Mouse (Mus musculus): ENCODE measurements at regions not wholly inside any gene's neighbourhood (a gene's known extent, or its start where the extent isn't known, plus 50 kb on each side); places are given as distances from the start of the nearest gene placed in this dataset.
A peak's percentile ranks its signal among the peaks of the same experiment; 100 is the strongest.

GRCm38 (mm10) chr14:29784506-29784905 is 62.8 kb upstream of the Cacna2d3 start:
- no peak for DNase-seq

GRCm38 (mm10) chr14:29786431-29786830 is 64.8 kb upstream of the Cacna2d3 start:
- no peak for DNase-seq

GRCm38 (mm10) chr14:29787796-29788195 is 66.1 kb upstream of the Cacna2d3 start:
- DNase-seq, result no peak

- DNase-seq, result no peak
These were observed 66.7 kb upstream of the Cacna2d3 start for GRCm38 (mm10) chr14:29788351-29788750.

- no peak for DNase-seq
These were observed 73.7 kb upstream of the Cacna2d3 start for GRCm38 (mm10) chr14:29795325-29795724.

GRCm38 (mm10) chr14:29796396-29796795 is 74.7 kb upstream of the Cacna2d3 start:
- DNase-seq, result no peak

- no peak for DNase-seq
These were observed 78.2 kb upstream of the Cacna2d3 start for GRCm38 (mm10) chr14:29799852-29800251.

- no peak for DNase-seq
These were observed 83.6 kb upstream of the Cacna2d3 start for GRCm38 (mm10) chr14:29805234-29805633.

- no peak for DNase-seq
These were observed 86.2 kb upstream of the Cacna2d3 start for GRCm38 (mm10) chr14:29807881-29808280.

- peak; percentile 50 to 53 for DNase-seq
These were observed 93.0 kb upstream of the Cacna2d3 start for GRCm38 (mm10) chr14:29814626-29815025.

- DNase-seq, result no peak
These were observed 95.9 kb upstream of the Cacna2d3 start for GRCm38 (mm10) chr14:29817548-29817947.

- DNase-seq, result no peak
These were observed 96.6 kb upstream of the Cacna2d3 start for GRCm38 (mm10) chr14:29818251-29818650.

GRCm38 (mm10) chr14:29818751-29819150 is 97.1 kb upstream of the Cacna2d3 start:
- no peak for DNase-seq

GRCm38 (mm10) chr14:29837063-29837462 is 115.4 kb upstream of the Cacna2d3 start:
- peak; percentile 71 to 76 for DNase-seq

GRCm38 (mm10) chr14:29839576-29839975 is 117.9 kb upstream of the Cacna2d3 start:
- peak in 1 of 2 experiments; percentile 24 for DNase-seq

GRCm38 (mm10) chr14:29841361-29842117 is 119.9 kb upstream of the Cacna2d3 start:
- DNase-seq, result peak in 1 of 2 experiments; percentile 9

- DNase-seq, result no peak
These were observed 120.4 kb upstream of the Selenok start for GRCm38 (mm10) chr14:29847661-29848060.

GRCm38 (mm10) chr14:29851286-29851685 is 116.8 kb upstream of the Selenok start:
- no peak for DNase-seq

- DNase-seq, result peak; percentile 54 to 67
These were observed 116.0 kb upstream of the Selenok start for GRCm38 (mm10) chr14:29851956-29852725.

- no peak for DNase-seq
These were observed 106.1 kb upstream of the Selenok start for GRCm38 (mm10) chr14:29862032-29862431.

- no peak for DNase-seq
These were observed 101.4 kb upstream of the Selenok start for GRCm38 (mm10) chr14:29866455-29867275.

GRCm38 (mm10) chr14:29867311-29867710 is 100.8 kb upstream of the Selenok start:
- DNase-seq, result no peak

- DNase-seq, result no peak
These were observed 98.2 kb upstream of the Selenok start for GRCm38 (mm10) chr14:29869930-29870329.

Measured in kidney, postnatal 25 days (tissue).